26 mouse cellular contexts compared by ENCODE assay signal in the genomic region with DNA sequence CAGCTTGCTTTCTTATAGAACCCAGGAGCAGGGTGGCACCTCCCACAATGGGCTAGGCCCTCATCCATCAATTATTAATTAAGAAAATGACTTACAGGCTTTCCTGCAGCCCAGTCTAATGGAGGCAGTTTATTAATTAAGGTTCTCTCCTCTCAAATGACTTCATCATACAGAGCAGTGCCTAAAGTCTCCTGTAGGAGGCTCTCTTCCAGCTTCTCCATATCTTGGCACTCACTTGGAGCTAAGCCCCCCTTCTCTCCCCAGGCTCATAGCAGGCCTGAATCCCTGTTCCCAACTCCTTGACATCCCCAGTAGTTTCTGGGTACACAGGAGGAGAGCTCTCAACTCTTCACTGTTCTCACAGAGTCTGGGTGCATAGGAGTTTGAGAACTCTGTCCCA. TPM values are rescaled to one million over a fixed set of nuclear protein-coding genes. Genes with fewer than 3 reads are reported as not detected.
DNase-seq lines count a peak whose midpoint lies in the region; ATAC-seq and TF ChIP-seq lines count a peak whose summit lies in the region.
"Had no signal": no experiment of that assay in that cellular context is flagged by ENCODE, and none has a peak within 500 bp of the region (broad histone marks: within the 10 kb centered on the region; RNA-seq: fewer than 3 reads in every experiment).

No protein-coding gene starts in this region.

- no peak for TF ChIP-seq EP300 in ES-Bruce4 (IDR thresholded peaks at IDR 0.05; ENCODE audit: insufficient read depth, low read depth, low read length)

- H3K27me3 ChIP-seq in intestine, postnatal 0 days (replicated peaks; ENCODE audit: control insufficient read depth, insufficient read depth, low read length) = no peaks in the 10 kb centered on the region
- H3K27me3 ChIP-seq in intestine, embryonic 16.5 days (replicated peaks; ENCODE audit: control insufficient read depth, insufficient read depth, low read length) = no peaks in the 10 kb centered on the region
- H3K27me3 ChIP-seq in midbrain, embryonic 11.5 days (ENCODE audit: control insufficient read depth, insufficient read depth, low read length) = no peaks in the 10 kb centered on the region
- no peaks in the 10 kb centered on the region for H3K27me3 ChIP-seq in midbrain, embryonic 15.5 days (replicated peaks)
- H3K27me3 ChIP-seq in ES-Bruce4 (ENCODE audit: control insufficient read depth, insufficient read depth, low read length, poor library complexity, severe bottlenecking) = no peaks in the 10 kb centered on the region
- H3K27me3 ChIP-seq in forebrain, embryonic 13.5 days = no peaks in the 10 kb centered on the region
- H3K27me3 ChIP-seq: CH12.LX; embryonic facial prominence, embryonic 12.5 days; forebrain, embryonic 12.5 days; liver, embryonic 13.5 days; stomach, embryonic 15.5 days had no signal

- no peak for ATAC-seq in intestine, postnatal 0 days
- ATAC-seq in intestine, embryonic 16.5 days = no peak
- ATAC-seq in midbrain, embryonic 11.5 days (ENCODE audit: low FRiP score) = no peak
- ATAC-seq in midbrain, embryonic 15.5 days (replicated peaks) = no peak
- no peak for ATAC-seq in forebrain, embryonic 13.5 days

- H3K36me3 ChIP-seq in intestine, postnatal 0 days (ENCODE audit: control insufficient read depth, insufficient read depth) = no peaks in the 10 kb centered on the region
- no peaks in the 10 kb centered on the region for H3K36me3 ChIP-seq in intestine, embryonic 16.5 days (ENCODE audit: control insufficient read depth, insufficient read depth, low read length)
- H3K36me3 ChIP-seq in midbrain, embryonic 11.5 days (ENCODE audit: control insufficient read depth, insufficient read depth, low read length) = no peaks in the 10 kb centered on the region
- no peaks in the 10 kb centered on the region for H3K36me3 ChIP-seq in midbrain, embryonic 15.5 days (replicated peaks)
- no peaks in the 10 kb centered on the region for H3K36me3 ChIP-seq in ES-Bruce4 (ENCODE audit: control insufficient read depth, insufficient read depth, low read length, poor library complexity, severe bottlenecking)
- H3K36me3 ChIP-seq in forebrain, embryonic 13.5 days (ENCODE audit: poor library complexity, severe bottlenecking) = no peaks in the 10 kb centered on the region
- H3K36me3 ChIP-seq: embryonic facial prominence, embryonic 12.5 days; forebrain, embryonic 12.5 days; limb, embryonic 13.5 days; liver, embryonic 13.5 days; stomach, embryonic 15.5 days had no signal

- TF ChIP-seq POLR2A in ES-Bruce4 (IDR thresholded peaks at IDR 0.05; ENCODE audit: insufficient read depth, low read length) = no peak

- H3K9ac ChIP-seq in intestine, postnatal 0 days (ENCODE audit: low read depth, low read length) = no peak overlapping the region
- H3K9ac ChIP-seq in intestine, embryonic 16.5 days (ENCODE audit: low read depth, low read length) = no peak overlapping the region
- H3K9ac ChIP-seq in midbrain, embryonic 11.5 days (ENCODE audit: low read length) = no peak overlapping the region
- H3K9ac ChIP-seq in midbrain, embryonic 15.5 days = no peak overlapping the region
- no peak overlapping the region for H3K9ac ChIP-seq in ES-Bruce4 (ENCODE audit: low read depth, poor library complexity, severe bottlenecking)
- no peak overlapping the region for H3K9ac ChIP-seq in forebrain, embryonic 13.5 days
- H3K9ac ChIP-seq: embryonic facial prominence, embryonic 12.5 days; forebrain, embryonic 12.5 days; heart, embryonic 12.5 days; limb, embryonic 13.5 days; liver, embryonic 13.5 days; lung, embryonic 14.5 days; stomach, embryonic 15.5 days had no signal

- H3K27ac ChIP-seq in intestine, postnatal 0 days (ENCODE audit: low read depth, low read length) = no peak overlapping the region
- H3K27ac ChIP-seq in intestine, embryonic 16.5 days (ENCODE audit: low read length) = no peak overlapping the region
- no peak overlapping the region for H3K27ac ChIP-seq in midbrain, embryonic 11.5 days (ENCODE audit: low read depth, low read length)
- no peak overlapping the region for H3K27ac ChIP-seq in midbrain, embryonic 15.5 days
- no peak overlapping the region for H3K27ac ChIP-seq in ES-Bruce4 (ENCODE audit: insufficient read depth, low read length)
- H3K27ac ChIP-seq in forebrain, embryonic 13.5 days = no peak overlapping the region
- H3K27ac ChIP-seq: embryonic facial prominence, embryonic 12.5 days; forebrain, embryonic 12.5 days; hindbrain, embryonic 10.5 days; limb, embryonic 13.5 days; liver, embryonic 13.5 days; stomach, embryonic 15.5 days had no signal

- TF ChIP-seq CTCF in intestine, postnatal 0 days (IDR thresholded peaks at IDR 0.05; ENCODE audit: low read depth) = peak; percentile 27
- TF ChIP-seq CTCF in ES-Bruce4 (IDR thresholded peaks at IDR 0.05; ENCODE audit: low read depth, low read length) = peak; percentile 4

- no peak overlapping the region for H3K4me2 ChIP-seq in intestine, postnatal 0 days (replicated peaks; ENCODE audit: low read depth)
- H3K4me2 ChIP-seq in intestine, embryonic 16.5 days (ENCODE audit: low read depth, low read length) = no peak overlapping the region
- H3K4me2 ChIP-seq in midbrain, embryonic 11.5 days = no peak overlapping the region
- no peak overlapping the region for H3K4me2 ChIP-seq in midbrain, embryonic 15.5 days
- no peak overlapping the region for H3K4me2 ChIP-seq in forebrain, embryonic 13.5 days
- H3K4me2 ChIP-seq: embryonic facial prominence, embryonic 12.5 days; forebrain, embryonic 12.5 days; heart, embryonic 12.5 days; limb, embryonic 13.5 days; lung, embryonic 14.5 days; stomach, embryonic 15.5 days had no signal

- DNase-seq in midbrain, embryonic 11.5 days (ENCODE audit: low spot score, missing footprints) = peak; percentile 77
- DNase-seq in R1 (ENCODE audit: low read depth, low spot score) = peak; percentile 34
- DNase-seq in spleen, adult 18-20 months = no peak
- DNase-seq: B cell, adult 2 months; cerebellum, adult 11 months; cerebellum, adult 9-11 months; gastrocnemius, postnatal 10 days; heart, adult 18-20 months; heart, postnatal 10 days; kidney, adult 18-20 months; layer of hippocampus, postnatal 36 days; liver, embryonic 13.5 days; lung, embryonic 14.5 days; lung, postnatal 4 days had no signal

- H3K9me3 ChIP-seq in intestine, postnatal 0 days (ENCODE audit: control insufficient read depth) = no peaks in the 10 kb centered on the region
- H3K9me3 ChIP-seq in intestine, embryonic 16.5 days (ENCODE audit: control insufficient read depth, low read length) = no peaks in the 10 kb centered on the region
- H3K9me3 ChIP-seq in midbrain, embryonic 11.5 days (ENCODE audit: control insufficient read depth, low read length) = no peaks in the 10 kb centered on the region
- H3K9me3 ChIP-seq in midbrain, embryonic 15.5 days = no peaks in the 10 kb centered on the region
- no peaks in the 10 kb centered on the region for H3K9me3 ChIP-seq in ES-Bruce4 (replicated peaks; ENCODE audit: control insufficient read depth, insufficient read depth, low read length, poor library complexity, severe bottlenecking)
- H3K9me3 ChIP-seq in forebrain, embryonic 13.5 days (replicated peaks) = no peaks in the 10 kb centered on the region
- H3K9me3 ChIP-seq: embryonic facial prominence, embryonic 12.5 days; forebrain, embryonic 12.5 days; hindbrain, embryonic 10.5 days; limb, embryonic 13.5 days; liver, embryonic 13.5 days; stomach, embryonic 15.5 days had no signal

- H3K4me3 ChIP-seq in intestine, postnatal 0 days (ENCODE audit: low read depth, low read length) = no peak overlapping the region
- no peak overlapping the region for H3K4me3 ChIP-seq in intestine, embryonic 16.5 days (ENCODE audit: low read length)
- H3K4me3 ChIP-seq in midbrain, embryonic 11.5 days (ENCODE audit: low read depth, low read length) = no peak overlapping the region
- no peak overlapping the region for H3K4me3 ChIP-seq in midbrain, embryonic 15.5 days
- no peak overlapping the region for H3K4me3 ChIP-seq in ES-Bruce4 (ENCODE audit: low read depth, low read length)
- H3K4me3 ChIP-seq in forebrain, embryonic 13.5 days = no peak overlapping the region
- H3K4me3 ChIP-seq: embryonic facial prominence, embryonic 12.5 days; forebrain, embryonic 12.5 days; heart, embryonic 12.5 days; hindbrain, embryonic 10.5 days; limb, embryonic 13.5 days; liver, embryonic 13.5 days; stomach, embryonic 15.5 days had no signal

- H3K4me1 ChIP-seq in intestine, postnatal 0 days (replicated peaks; ENCODE audit: control insufficient read depth, insufficient read depth, low read length) = no peaks in the 10 kb centered on the region
- H3K4me1 ChIP-seq in intestine, embryonic 16.5 days (ENCODE audit: control insufficient read depth, insufficient read depth, low read length) = no peaks in the 10 kb centered on the region
- no peaks in the 10 kb centered on the region; the same call in 1 of the 2 replicates for H3K4me1 ChIP-seq in midbrain, embryonic 11.5 days (ENCODE audit: control insufficient read depth, insufficient read depth, low read length)
- H3K4me1 ChIP-seq in midbrain, embryonic 15.5 days = peaks cover 16% of the 10 kb centered on the region; the same call in 1 of the 2 replicates
- no peaks in the 10 kb centered on the region for H3K4me1 ChIP-seq in ES-Bruce4 (ENCODE audit: control insufficient read depth, insufficient read depth, low read length)
- H3K4me1 ChIP-seq in forebrain, embryonic 13.5 days = peaks cover 6% of the 10 kb centered on the region; the same call in 1 of the 2 replicates
- H3K4me1 ChIP-seq: embryonic facial prominence, embryonic 12.5 days; forebrain, embryonic 12.5 days had no signal

RNA-seq across cellular contexts. Expression of gene 1700001L19Rik, which starts 1.7 kb away (rescaled TPM):
- polyA plus RNA-seq in intestine, postnatal 0 days (2015; fragmentation: Nextera tagmentation; extraction: Ambion mirVana) = 0.07 TPM in 1 of 2 replicates, not detected in the other
- polyA plus RNA-seq in intestine, embryonic 16.5 days (2015; fragmentation: Nextera tagmentation; extraction: Ambion mirVana) = 0.17 and 0.45 TPM in 2 replicates
- 0.40 and 1.3 TPM in 2 replicates for polyA plus RNA-seq in midbrain, embryonic 11.5 days (2014; fragmentation: Nextera tagmentation; extraction: Ambion mirVana)
- polyA plus RNA-seq in midbrain, embryonic 15.5 days (2015; fragmentation: Nextera tagmentation; extraction: Ambion mirVana) = 9.6 and 9.8 TPM in 2 replicates
- not detected in 2 replicates for polyA plus RNA-seq in ES-Bruce4 (2011; ENCODE audit: insufficient read depth, insufficient read length, low read depth, missing spikeins)
- 1.5 and 1.9 TPM in 2 replicates for polyA plus RNA-seq in forebrain, embryonic 13.5 days (2015; fragmentation: Nextera tagmentation; extraction: Ambion mirVana)
- polyA plus RNA-seq: liver, embryonic 13.5 days had no signal

RNA-seq across cellular contexts. Expression of gene Fastkd3, which starts 16.9 kb away (rescaled TPM):
- polyA plus RNA-seq in intestine, postnatal 0 days (2015; fragmentation: Nextera tagmentation; extraction: Ambion mirVana) = 17.3 and 19.1 TPM in 2 replicates
- 33.1 and 33.7 TPM in 2 replicates for polyA plus RNA-seq in intestine, embryonic 16.5 days (2015; fragmentation: Nextera tagmentation; extraction: Ambion mirVana)
- 45.0 and 46.8 TPM in 2 replicates for polyA plus RNA-seq in midbrain, embryonic 11.5 days (2014; fragmentation: Nextera tagmentation; extraction: Ambion mirVana)
- 22.8 and 23.8 TPM in 2 replicates for polyA plus RNA-seq in midbrain, embryonic 15.5 days (2015; fragmentation: Nextera tagmentation; extraction: Ambion mirVana)
- polyA plus RNA-seq in ES-Bruce4 (2011; ENCODE audit: insufficient read depth, insufficient read length, low read depth, missing spikeins) = 29.4 and 36.9 TPM in 2 replicates
- 32.3 and 34.9 TPM in 2 replicates for polyA plus RNA-seq in forebrain, embryonic 13.5 days (2015; fragmentation: Nextera tagmentation; extraction: Ambion mirVana)

RNA-seq across cellular contexts. Expression of gene Mtrr, which starts 17.0 kb away (rescaled TPM):
- 6.9 and 7.0 TPM in 2 replicates for polyA plus RNA-seq in intestine, postnatal 0 days (2015; fragmentation: Nextera tagmentation; extraction: Ambion mirVana)
- 12.6 and 14.6 TPM in 2 replicates for polyA plus RNA-seq in intestine, embryonic 16.5 days (2015; fragmentation: Nextera tagmentation; extraction: Ambion mirVana)
- polyA plus RNA-seq in midbrain, embryonic 11.5 days (2014; fragmentation: Nextera tagmentation; extraction: Ambion mirVana) = 13.8 and 18.9 TPM in 2 replicates
- 12.9 and 14.4 TPM in 2 replicates for polyA plus RNA-seq in midbrain, embryonic 15.5 days (2015; fragmentation: Nextera tagmentation; extraction: Ambion mirVana)
- polyA plus RNA-seq in ES-Bruce4 (2011; ENCODE audit: insufficient read depth, insufficient read length, low read depth, missing spikeins) = 28.3 and 35.3 TPM in 2 replicates
- polyA plus RNA-seq in forebrain, embryonic 13.5 days (2015; fragmentation: Nextera tagmentation; extraction: Ambion mirVana) = 13.0 and 13.3 TPM in 2 replicates

Comparison
In these comparisons a context has a peak if more than half of its experiments do, and no peak if none do; other contexts are left out.
1. DNase-seq: peak in midbrain, embryonic 11.5 days (single experiment) and R1 (single experiment); none in spleen, adult 18-20 months (0 of 2).